ENCODE assay signal across 9 mouse cellular contexts in the genomic region with DNA sequence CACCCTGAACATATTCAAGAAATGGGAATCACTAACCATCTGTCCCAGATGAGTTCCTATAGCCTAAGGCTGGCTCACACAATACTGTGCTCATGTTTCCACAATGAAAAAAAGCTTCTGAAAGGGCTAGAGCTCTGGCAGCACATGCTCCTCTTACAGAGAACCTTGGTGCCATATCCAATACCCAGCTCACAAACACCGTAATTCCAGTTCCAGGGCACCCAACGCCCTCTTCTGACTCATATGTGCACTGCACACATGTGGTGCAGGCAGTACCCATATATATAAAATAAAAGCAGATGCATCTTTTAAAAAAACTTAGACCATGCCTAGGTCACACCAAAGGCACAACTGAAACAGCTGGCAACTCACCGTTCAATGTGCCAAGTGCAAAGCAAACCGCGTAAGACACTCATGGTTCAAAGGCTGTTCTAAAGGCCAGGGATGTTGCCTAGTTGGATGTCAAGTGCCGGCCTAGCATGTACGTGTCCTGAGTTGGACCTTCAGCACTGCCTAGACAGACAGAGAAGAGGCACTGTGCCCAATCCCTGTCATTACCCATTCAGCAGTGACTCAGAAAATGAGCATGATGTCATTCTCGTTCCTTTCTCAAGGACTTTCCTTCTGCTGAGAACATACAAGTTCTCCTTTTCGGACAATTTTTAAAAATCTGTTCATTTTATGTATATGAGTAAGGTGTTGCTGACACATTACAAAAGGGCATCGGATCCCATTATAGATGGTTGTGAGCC. TPM values are rescaled to one million over a fixed set of nuclear protein-coding genes. Genes with fewer than 3 reads are reported as not detected.
DNase-seq lines count a peak whose midpoint lies in the region; ATAC-seq lines count a peak whose summit lies in the region.
"Had no signal": no experiment of that assay in that cellular context is flagged by ENCODE, and none has a peak within 500 bp of the region (broad histone marks: within the 10 kb centered on the region; RNA-seq: fewer than 3 reads in every experiment).

No protein-coding gene starts in this region.

- peaks cover 23% of the 10 kb centered on the region for H3K36me3 ChIP-seq in kidney, embryonic 16.5 days (ENCODE audit: insufficient read depth, low read length)
- peaks cover 21% of the 10 kb centered on the region for H3K36me3 ChIP-seq in heart, embryonic 16.5 days (ENCODE audit: control insufficient read depth, insufficient read depth)
- peaks cover 34% of the 10 kb centered on the region for H3K36me3 ChIP-seq in liver, embryonic 12.5 days

- DNase-seq in cerebellum, postnatal 10 days: peak; percentile 40 to 47
- no peak for DNase-seq in cerebellum, adult 11-12 months
- peak; percentile 10 to 19 for DNase-seq in kidney, postnatal 36 days
- DNase-seq in ZHBTc4 (ENCODE audit: low read depth, low spot score): peak; percentile 63

- H3K4me3 ChIP-seq in kidney, embryonic 16.5 days (ENCODE audit: low read length): no peak overlapping the region
- H3K4me3 ChIP-seq in heart, embryonic 16.5 days (ENCODE audit: low read length): no peak overlapping the region
- no peak overlapping the region for H3K4me3 ChIP-seq in liver, embryonic 12.5 days
- H3K4me3 ChIP-seq: liver, embryonic 15.5 days had no signal

- 93% methylated on average over 10 of the region's 10 CpGs for WGBS in kidney, embryonic 16.5 days
- WGBS in heart, embryonic 16.5 days: 58% methylated on average over 10 of the region's 10 CpGs
- 83% methylated on average over 10 of the region's 10 CpGs for WGBS in liver, embryonic 12.5 days (ENCODE audit: insufficient replicate concordance)

- no peak for ATAC-seq in kidney, embryonic 16.5 days (ENCODE audit: low FRiP score, low TSS enrichment)
- peak; percentile 69 for ATAC-seq in heart, embryonic 16.5 days (replicated peaks; ENCODE audit: extremely low read depth, insufficient read depth, low FRiP score)
- ATAC-seq in liver, embryonic 12.5 days: no peak
- ATAC-seq in granulocyte monocyte progenitor cell, adult 5-6 weeks (replicated peaks; ENCODE audit: poor library complexity, severe bottlenecking): no peak; the same call in 1 of the 2 replicates

- no peaks in the 10 kb centered on the region for H3K27me3 ChIP-seq in kidney, embryonic 16.5 days (ENCODE audit: insufficient read depth, low read length)
- H3K27me3 ChIP-seq in heart, embryonic 16.5 days (ENCODE audit: control insufficient read depth, insufficient read depth, low read length): no peaks in the 10 kb centered on the region
- H3K27me3 ChIP-seq in liver, embryonic 12.5 days (replicated peaks): no peaks in the 10 kb centered on the region
- H3K27me3 ChIP-seq: liver, embryonic 15.5 days had no signal

- H3K9me3 ChIP-seq in kidney, embryonic 16.5 days (ENCODE audit: low read length): no peaks in the 10 kb centered on the region
- H3K9me3 ChIP-seq in heart, embryonic 16.5 days (replicated peaks; ENCODE audit: control insufficient read depth, low read length): no peaks in the 10 kb centered on the region
- 0 out of 2 replicates have a peak, but pooled peaks cover 2% of the 10 kb centered on the region for H3K9me3 ChIP-seq in liver, embryonic 12.5 days (replicated peaks)
- H3K9me3 ChIP-seq: liver, embryonic 15.5 days had no signal

- H3K9ac ChIP-seq in kidney, embryonic 16.5 days (replicated peaks; ENCODE audit: low read length): no peak overlapping the region
- no peak overlapping the region for H3K9ac ChIP-seq in heart, embryonic 16.5 days (ENCODE audit: low read length)
- H3K9ac ChIP-seq in liver, embryonic 12.5 days: no peak overlapping the region
- H3K9ac ChIP-seq: liver, embryonic 15.5 days had no signal

- H3K4me2 ChIP-seq in kidney, embryonic 16.5 days (replicated peaks; ENCODE audit: low read depth, low read length): no peak overlapping the region
- H3K4me2 ChIP-seq in heart, embryonic 16.5 days (ENCODE audit: low read depth, low read length): no peak overlapping the region
- no peak overlapping the region for H3K4me2 ChIP-seq in liver, embryonic 12.5 days
- H3K4me2 ChIP-seq: liver, embryonic 15.5 days had no signal

- no peak overlapping the region for H3K27ac ChIP-seq in kidney, embryonic 16.5 days (ENCODE audit: low read length)
- peak overlapping the region; percentile 61 for H3K27ac ChIP-seq in heart, embryonic 16.5 days (ENCODE audit: low read length)
- H3K27ac ChIP-seq in liver, embryonic 12.5 days: no peak overlapping the region
- H3K27ac ChIP-seq: liver, embryonic 15.5 days had no signal

- H3K4me1 ChIP-seq in kidney, embryonic 16.5 days (ENCODE audit: insufficient read depth, low read length): no peaks in the 10 kb centered on the region
- peaks cover 43% of the 10 kb centered on the region for H3K4me1 ChIP-seq in heart, embryonic 16.5 days (ENCODE audit: control insufficient read depth, insufficient read depth, low read length)
- H3K4me1 ChIP-seq in liver, embryonic 12.5 days: no peaks in the 10 kb centered on the region
- H3K4me1 ChIP-seq: liver, embryonic 15.5 days had no signal

RNA-seq across cellular contexts. Expression of a gene that starts 18.1 kb away (rescaled TPM):
- 25.7 and 29.9 TPM in 2 replicates for polyA plus RNA-seq in kidney, embryonic 16.5 days (2015; fragmentation: Nextera tagmentation; extraction: Ambion mirVana)
- 39.8 and 47.5 TPM in 2 replicates for polyA plus RNA-seq in heart, embryonic 16.5 days (2015; fragmentation: Nextera tagmentation; extraction: Ambion mirVana)
- 9.1 and 9.2 TPM in 2 replicates for polyA plus RNA-seq in liver, embryonic 12.5 days (2016; fragmentation: Nextera tagmentation; extraction: Ambion mirVana)
- total RNA-seq in granulocyte monocyte progenitor cell, adult 5-6 weeks (2014; fragmentation: Nextera tagmentation): 15.2 and 24.2 TPM in 2 replicates
- 25.5 and 26.3 TPM in 2 replicates for total RNA-seq in granulocyte monocyte progenitor cell, adult 5-6 weeks (2017)
